Mouse (Mus musculus): ENCODE measurements at regions not wholly inside any gene's neighbourhood (a gene's known extent, or its start where the extent isn't known, plus 50 kb on each side); places are given as distances from the start of the nearest gene placed in this dataset.

GRCm38 (mm10) chr8:48901668-48902406 lies 58.1 kb upstream of the Tenm3 start:
- no peak overlapping the region for H3K27ac ChIP-seq (replicated peaks)
- H3K4me3 ChIP-seq (replicated peaks), result no peak overlapping the region
- H3K9me3 ChIP-seq (replicated peaks), result no peaks in the 10 kb centered on the region
- 96% methylated on average over 6 of the region's 6 CpGs for WGBS
- H3K27me3 ChIP-seq (replicated peaks), result no peaks in the 10 kb centered on the region
- H3K36me3 ChIP-seq, result no peaks in the 10 kb centered on the region
- ATAC-seq (ENCODE audit: low FRiP score), result no peak
- no peak overlapping the region for H3K9ac ChIP-seq (replicated peaks)
- no peak overlapping the region for H3K4me2 ChIP-seq
- H3K4me1 ChIP-seq, result no peaks in the 10 kb centered on the region

- WGBS, result 80% methylated on average over 2 of the region's 2 CpGs
- Histone ChIP-seq H3K9me3 (replicated peaks) (no peaks in the 10 kb centered on the region), H3K9ac (replicated peaks) (no peak overlapping the region), H3K4me2 (no peak overlapping the region), H3K4me1 (no peaks in the 10 kb centered on the region), H3K36me3 (no peaks in the 10 kb centered on the region), H3K27ac (replicated peaks) (no peak overlapping the region), H3K27me3 (replicated peaks) (no peaks in the 10 kb centered on the region), H3K4me3 (replicated peaks) (no peak overlapping the region)
- no peak for ATAC-seq (ENCODE audit: low FRiP score)
These were observed 52.9 kb upstream of the Tenm3 start for GRCm38 (mm10) chr8:48896687-48897086.

DNA sequence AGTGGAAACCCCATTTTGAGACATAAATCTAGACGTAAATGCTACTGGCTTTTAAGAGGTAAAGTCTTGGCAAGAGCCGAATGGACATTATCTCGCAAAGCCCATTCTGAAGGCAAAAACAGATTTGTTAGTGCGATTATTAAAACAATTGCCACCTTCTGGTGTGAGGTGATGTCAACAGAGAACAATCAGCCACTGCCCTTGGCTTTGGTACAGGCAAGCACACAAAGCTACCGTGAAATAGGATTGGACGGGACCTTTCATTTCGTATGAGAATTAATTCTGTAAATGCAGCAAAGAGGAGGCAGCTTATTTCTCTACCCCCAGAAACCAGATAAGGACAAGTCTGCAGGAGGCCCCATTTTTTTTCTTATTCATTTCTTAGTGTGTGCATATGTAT lies 52.5 kb upstream of the Tenm3 start:
- Histone ChIP-seq H3K36me3 (no peaks in the 10 kb centered on the region), H3K4me1 (no peaks in the 10 kb centered on the region), H3K9me3 (replicated peaks) (no peaks in the 10 kb centered on the region), H3K9ac (replicated peaks) (no peak overlapping the region), H3K27me3 (replicated peaks) (no peaks in the 10 kb centered on the region), H3K4me2 (no peak overlapping the region), H3K4me3 (replicated peaks) (no peak overlapping the region), H3K27ac (replicated peaks) (no peak overlapping the region)
- ATAC-seq (ENCODE audit: low FRiP score), result no peak
- WGBS, result 36% methylated on average over 7 of the region's 7 CpGs

DNA sequence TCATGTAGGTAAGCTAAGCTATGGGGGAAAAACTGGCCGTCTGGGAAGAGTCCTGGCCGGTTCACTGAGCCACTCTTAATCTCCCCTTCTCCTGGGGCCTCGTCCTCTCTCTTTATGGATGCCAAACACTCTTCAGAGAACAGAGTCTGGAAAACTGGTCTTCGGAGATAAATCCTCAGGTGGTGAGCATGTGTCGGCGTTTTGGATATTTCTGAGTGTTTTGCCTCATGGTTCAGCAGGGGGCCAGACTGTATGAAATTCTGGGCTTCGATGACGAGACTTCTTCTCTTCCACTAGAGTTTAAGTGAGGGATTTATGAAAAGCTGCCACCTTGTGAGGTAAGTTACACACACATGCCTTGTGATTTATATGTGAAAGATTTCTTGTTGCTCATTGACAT lies 51.8 kb upstream of the Tenm3 start:
- no peak overlapping the region for H3K27ac ChIP-seq (replicated peaks)
- H3K4me2 ChIP-seq, result no peak overlapping the region
- H3K9me3 ChIP-seq (replicated peaks), result no peaks in the 10 kb centered on the region
- no peak overlapping the region for H3K9ac ChIP-seq (replicated peaks)
- 60% methylated on average over 8 of the region's 8 CpGs for WGBS
- no peaks in the 10 kb centered on the region for H3K4me1 ChIP-seq
- H3K4me3 ChIP-seq (replicated peaks), result no peak overlapping the region
- H3K36me3 ChIP-seq, result no peaks in the 10 kb centered on the region
- no peaks in the 10 kb centered on the region for H3K27me3 ChIP-seq (replicated peaks)
- no peak for ATAC-seq (ENCODE audit: low FRiP score)

All from neural tube, embryonic 15.5 days (tissue).